Mouse (Mus musculus) embryonic facial prominence, embryonic 11.5 days (tissue): Measurements from ENCODE around the gene Mfap1b. TPM values are rescaled to one million over a fixed set of nuclear protein-coding genes. Genes with fewer than 3 reads are reported as not detected.
"Not testable (repeated sequence)": the region's sequence is repeated elsewhere in the genome, so short reads cannot be mapped to it uniquely, and the experiment has no call there.

Experiments
- ATAC-seq: fragments of 200-750 bp; cut with Nextera tagmentation; replicated peaks from 2 replicates; pipeline ENCODE4 v1.8.0; 2017; ENCODE audit warnings: low read depth; ENCODE audit not compliant: insufficient number of reproducible peaks, low FRiP score, low TSS enrichment
- DNase-seq: peaks from one replicate; pipeline ENCODE4 v3.0.0-alpha.2; 2015; ENCODE audit warnings: low spot score
- H3K27ac ChIP-seq: fragments of 300-500 bp; sonication (generic); replicated peaks from 2 replicates; pipeline ENCODE4 v1.5.1; 2014; ENCODE audit warnings: mild to moderate bottlenecking, low read depth, low read length, control low read depth
- H3K27me3 ChIP-seq: fragments of 300-500 bp; sonication (generic); 2 replicates; pipeline ENCODE4 v1.6.1; 2014; ENCODE audit warnings: mild to moderate bottlenecking, low read length, moderate library complexity, mixed read lengths; ENCODE audit not compliant: control insufficient read depth, insufficient read depth
- H3K36me3 ChIP-seq: fragments of 300-500 bp; sonication (generic); replicated peaks from 2 replicates; pipeline ENCODE4 v1.6.1; 2014; ENCODE audit warnings: low read depth, mild to moderate bottlenecking, low read length, moderate library complexity, mixed read lengths; ENCODE audit not compliant: control insufficient read depth, insufficient read depth
- H3K4me1 ChIP-seq: fragments of 300-500 bp; sonication (generic); 2 replicates; pipeline ENCODE4 v1.6.1; 2014; ENCODE audit warnings: low read length, mixed read lengths; ENCODE audit not compliant: control insufficient read depth, insufficient read depth
- H3K4me2 ChIP-seq: fragments of 300-500 bp; sonication (generic); 2 replicates; pipeline ENCODE4 v1.6.1; 2014; ENCODE audit warnings: low read depth, mild to moderate bottlenecking, control low read depth, low read length, moderate library complexity
- H3K4me3 ChIP-seq: fragments of 300-500 bp; sonication (generic); 2 replicates; pipeline ENCODE4 v1.5.1; 2014; ENCODE audit warnings: low read depth, low read length, control low read depth
- H3K9ac ChIP-seq: fragments of 300-500 bp; sonication (generic); replicated peaks from 2 replicates; pipeline ENCODE4 v1.6.1; 2014; ENCODE audit warnings: mild to moderate bottlenecking, control low read depth, low read length
- H3K9me3 ChIP-seq: fragments of 300-500 bp; sonication (generic); replicated peaks from 2 replicates; pipeline ENCODE4 v1.6.1; 2016; ENCODE audit warnings: mild to moderate bottlenecking, low read length, inconsistent platforms, mixed read lengths; ENCODE audit not compliant: control insufficient read depth
- WGBS: fragments of 180-500 bp; shearing (Covaris S2); extraction: QIAGEN DNeasy Blood & Tissue Kit; methylation state at CpG from one replicate; pipeline ENCODE4 v1.1.7; 2014; 5-methylcytosine and 5-hydroxymethylcytosine counted together
- polyA plus RNA-seq: library from polyadenylated mRNA; unstranded; fragments of >200 nt; fragmentation: Nextera tagmentation; extraction: Ambion mirVana; gene quantifications from 2 replicates; pipeline ENCODE4 v1.2.1, GENCODE M21; 2014

Mfap1b gene
- polyA plus RNA-seq, 1 experiment from 2014 or later = 74.6 TPM

- WGBS = 19% methylated on average over 16 of the region's 16 CpGs
- H3K36me3 ChIP-seq = peaks cover 2% of the 10 kb centered on the region
- no peaks in the 10 kb centered on the region for H3K9me3 ChIP-seq
- H3K4me2 ChIP-seq = peak overlapping the region; percentile 37; the same call in 1 of the 2 replicates
- no peak overlapping the region for H3K27ac ChIP-seq
- peak overlapping the region; percentile 23 for H3K4me3 ChIP-seq
- DNase-seq = peak; percentile 61
- H3K27me3 ChIP-seq = no peaks in the 10 kb centered on the region
- H3K4me1 ChIP-seq = no peaks in the 10 kb centered on the region
- peak overlapping the region; percentile 51 for H3K9ac ChIP-seq
- ATAC-seq = peak; percentile 41; the same call in 1 of the 2 replicates
Observed at GRCm38 (mm10) chr2:121509584-121509983, 35.7 kb upstream of the Mfap1b start.

GRCm38 (mm10) chr2:121507951-121508330, 34.1 kb upstream of the Mfap1b start:
- ATAC-seq (no peak), DNase-seq (no peak)
- peak overlapping the region; percentile 67 for H3K9ac ChIP-seq

GRCm38 (mm10) chr2:121507173-121507950, 33.5 kb upstream of the Mfap1b start:
- WGBS = 27% methylated on average over 12 of the region's 12 CpGs
- H3K9me3 ChIP-seq = no peaks in the 10 kb centered on the region
- DNase-seq (no peak), ATAC-seq (no peak)
- H3K36me3 ChIP-seq = no peaks in the 10 kb centered on the region
- H3K9ac ChIP-seq = peak overlapping the region; percentile 67
- no peaks in the 10 kb centered on the region for H3K4me1 ChIP-seq
- H3K27me3 ChIP-seq = no peaks in the 10 kb centered on the region
- H3K4me3 ChIP-seq = peak overlapping the region; percentile 58
- no peak overlapping the region for H3K27ac ChIP-seq
- peak overlapping the region; percentile 45 for H3K4me2 ChIP-seq

More at GRCm38 (mm10) chr2:121507951-121508330, 34.1 kb upstream of the Mfap1b start:
- peak overlapping the region; percentile 58 for H3K4me3 ChIP-seq
- no peaks in the 10 kb centered on the region for H3K36me3 ChIP-seq
- no peaks in the 10 kb centered on the region for H3K9me3 ChIP-seq
- 77% methylated on average over 2 of the region's 2 CpGs for WGBS
- H3K27me3 ChIP-seq = no peaks in the 10 kb centered on the region
- no peaks in the 10 kb centered on the region for H3K4me1 ChIP-seq
- H3K27ac ChIP-seq = no peak overlapping the region
- H3K4me2 ChIP-seq = peak overlapping the region; percentile 45

- not testable (repeated sequence) for H3K4me1 ChIP-seq, H3K27ac ChIP-seq, H3K9me3 ChIP-seq, H3K36me3 ChIP-seq, H3K27me3 ChIP-seq
- 4% methylated on average over 38 of the region's 42 CpGs for WGBS
- H3K9ac ChIP-seq = peak within 1 kb of the TSS; percentile 67
- ATAC-seq (peak; percentile 93), DNase-seq (peak; percentile 97)
- H3K4me3 ChIP-seq = peak within 1 kb of the TSS; percentile 58
- H3K4me2 ChIP-seq = peak within 1 kb of the TSS; percentile 45
Observed at GRCm38 (mm10) chr2:121505942-121506882, 32.3 kb upstream of the Mfap1b start, which contains the start of the genes Mfap1a and Wdr76. Gene Mfap1a, minus strand, starts transcription at chr2:121506665. Gene Wdr76, plus strand, starts transcription at chr2:121506723.

- not testable (repeated sequence) for H3K27me3 ChIP-seq, H3K9ac ChIP-seq, H3K4me1 ChIP-seq, H3K4me2 ChIP-seq, H3K27ac ChIP-seq, H3K4me3 ChIP-seq, H3K9me3 ChIP-seq, DNase-seq, ATAC-seq, H3K36me3 ChIP-seq
- WGBS = 90% methylated on average over 1 of the region's 6 CpGs
Observed at GRCm38 (mm10) chr2:121501550-121501949, 27.7 kb upstream of the Mfap1b start.

GRCm38 (mm10) chr2:121484403-121484802, 10.5 kb upstream of the Mfap1b start:
- not testable (repeated sequence) for H3K9me3 ChIP-seq, H3K4me3 ChIP-seq, H3K4me2 ChIP-seq, ATAC-seq, DNase-seq, H3K27ac ChIP-seq, H3K9ac ChIP-seq, H3K36me3 ChIP-seq, H3K4me1 ChIP-seq, H3K27me3 ChIP-seq
- 100% methylated on average over 1 of the region's 2 CpGs for WGBS

- no peaks in the 10 kb centered on the region for H3K27me3 ChIP-seq
- H3K9me3 ChIP-seq = no peaks in the 10 kb centered on the region
- no peaks in the 10 kb centered on the region for H3K4me1 ChIP-seq
- ATAC-seq = no peak
- no peak overlapping the region for H3K4me3 ChIP-seq
- H3K4me2 ChIP-seq = no peak overlapping the region
- H3K9ac ChIP-seq = no peak overlapping the region
- H3K36me3 ChIP-seq = no peaks in the 10 kb centered on the region
- 72% methylated on average over 8 of the region's 8 CpGs for WGBS
- no peak for DNase-seq
- H3K27ac ChIP-seq = no peak overlapping the region
Observed at GRCm38 (mm10) chr2:121483576-121483975, 9.7 kb upstream of the Mfap1b start.
